Mouse (Mus musculus) cerebellum, adult 2 months (tissue): ENCODE measurements around the gene Csdc2. TPM values are rescaled to one million over a fixed set of nuclear protein-coding genes. Genes with fewer than 3 reads are reported as not detected.

Experiments
- DNase-seq, 2 experiments: peaks; one replicate each; pipeline ENCODE4 v3.0.0; 2021
- H3K27ac ChIP-seq: fragments of 200-500 bp; 2 replicates; pipeline ENCODE4 v1.5.1; 2012; ENCODE audit warnings: low read length, control low read depth, inconsistent platforms; ENCODE audit not compliant: insufficient read depth
- H3K27me3 ChIP-seq: fragments of 200-500 bp; 2 replicates; pipeline ENCODE4 v1.6.1; 2012; ENCODE audit warnings: inconsistent platforms, mild to moderate bottlenecking, low read length, moderate library complexity; ENCODE audit not compliant: control insufficient read depth, insufficient read depth
- H3K4me1 ChIP-seq: fragments of 200-500 bp; 2 replicates; pipeline ENCODE4 v1.6.1; 2011; ENCODE audit warnings: low read length; ENCODE audit not compliant: control insufficient read depth, insufficient read depth
- H3K4me3 ChIP-seq: fragments of 200-500 bp; replicated peaks from 2 replicates; pipeline ENCODE3; 2011; ENCODE audit warnings: mild to moderate bottlenecking, low read depth, low read length, control low read depth; ENCODE audit not compliant: insufficient read depth
- CTCF ChIP-seq: fragments of 200-500 bp; IDR thresholded peaks from 2 replicates; pipeline ENCODE4 v1.5.1; 2011; ENCODE audit warnings: low read depth, mild to moderate bottlenecking, control low read depth, low read length, moderate library complexity, borderline replicate concordance; ENCODE audit not compliant: insufficient read depth
- POLR2A ChIP-seq: fragments of 200-500 bp; IDR thresholded peaks from 2 replicates; pipeline ENCODE4 v1.6.1; 2011; ENCODE audit warnings: low read length, control low read depth, borderline replicate concordance; ENCODE audit not compliant: insufficient read depth
- WGBS: fragments of 180-500 bp; shearing (Covaris S2); methylation state at CpG from one replicate; pipeline ENCODE4 v1.1.7; 2018; 5-methylcytosine and 5-hydroxymethylcytosine counted together
- polyA plus RNA-seq: library from polyadenylated mRNA; depleted of rRNA; stranded (reverse); fragments of >200 nt; gene quantifications from 2 replicates; pipeline ENCODE4 v1.2.3, GENCODE M21; 2012

Csdc2 gene
- polyA plus RNA-seq, 1 experiment: 258 TPM

DNA sequence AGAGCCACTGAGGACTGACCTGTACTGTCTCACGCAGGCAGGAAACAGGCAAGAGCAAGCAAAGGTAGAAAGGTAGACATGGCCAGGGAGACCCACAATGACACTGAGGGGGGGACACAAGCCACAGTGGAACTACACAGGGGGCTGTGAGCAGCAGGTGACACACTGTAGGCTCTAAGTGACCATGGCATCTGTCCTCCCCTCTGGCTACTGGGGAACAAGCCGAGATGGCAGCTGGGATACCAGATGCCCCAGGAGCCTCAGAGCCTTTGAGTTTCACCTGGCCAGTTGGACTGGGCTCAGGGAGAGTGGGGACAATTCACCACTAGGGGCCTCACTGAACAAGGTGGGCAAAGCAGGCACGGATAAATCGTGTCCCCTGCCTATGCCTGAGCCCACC lies 15.8 kb downstream of the Csdc2 start:
- TF ChIP-seq CTCF: no peak
- TF ChIP-seq POLR2A: no peak
- DNase-seq: peak in 1 of 2 experiments; percentile 33
- H3K27me3 ChIP-seq: no peaks in the 10 kb centered on the region
- H3K4me1 ChIP-seq: peaks cover 29% of the 10 kb centered on the region
- no peak overlapping the region for H3K4me3 ChIP-seq
- no peak overlapping the region for H3K27ac ChIP-seq
- WGBS: 65% methylated on average over 4 of the region's 4 CpGs

DNA sequence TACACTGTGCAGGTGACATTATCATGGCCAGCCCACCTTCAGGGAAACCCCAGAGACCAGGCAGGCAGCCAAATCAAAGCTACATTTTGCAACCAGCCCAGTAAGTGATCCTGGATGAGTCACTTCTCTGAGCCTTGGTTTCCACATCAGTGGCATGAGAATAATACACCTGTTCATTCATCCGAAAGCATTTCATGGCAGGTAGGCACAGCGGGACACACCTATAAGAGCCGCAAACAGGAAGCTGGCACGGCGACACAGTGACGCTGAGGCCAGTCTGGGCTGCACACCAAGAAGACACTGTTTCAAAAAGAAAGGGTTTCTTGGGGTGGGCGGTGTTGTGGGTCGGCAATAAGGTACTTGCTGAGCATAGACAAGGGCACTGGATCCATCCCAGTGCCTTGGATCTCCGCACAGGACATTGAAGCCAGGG lies 17.6 kb downstream of the Csdc2 start:
- H3K27me3 ChIP-seq: no peaks in the 10 kb centered on the region
- peaks cover 29% of the 10 kb centered on the region for H3K4me1 ChIP-seq
- H3K27ac ChIP-seq: peak overlapping the region; percentile 9; the same call in 1 of the 2 replicates
- no peak overlapping the region for H3K4me3 ChIP-seq
- 17% methylated on average over 9 of the region's 9 CpGs for WGBS
- TF ChIP-seq CTCF (no peak), POLR2A (no peak)
- peak; percentile 80 to 89 for DNase-seq

DNA sequence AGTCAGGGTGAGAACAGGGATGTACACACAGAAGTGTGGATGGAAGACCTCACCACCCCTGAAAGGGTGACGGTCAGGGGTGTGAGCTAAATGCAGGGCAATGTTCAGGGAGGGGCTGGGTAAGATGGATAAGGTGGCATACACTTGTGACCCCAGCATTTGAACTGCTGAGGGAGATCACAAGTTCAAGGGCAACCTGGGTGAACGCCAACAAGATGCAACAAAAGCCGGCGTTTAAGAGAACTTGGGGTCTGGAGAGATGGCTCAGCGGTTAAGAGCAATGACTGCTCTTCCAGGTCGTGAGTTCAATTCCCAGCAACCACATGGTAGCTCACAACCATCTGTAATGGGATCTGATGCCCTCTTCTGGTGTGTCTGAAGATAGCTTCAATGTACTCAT lies 18.2 kb downstream of the Csdc2 start:
- H3K4me3 ChIP-seq: no peak overlapping the region
- H3K27me3 ChIP-seq: no peaks in the 10 kb centered on the region
- 82% methylated on average over 6 of the region's 6 CpGs for WGBS
- no peak for TF ChIP-seq CTCF
- H3K27ac ChIP-seq: peak overlapping the region; percentile 9; the same call in 1 of the 2 replicates
- no peak for DNase-seq
- peaks cover 29% of the 10 kb centered on the region for H3K4me1 ChIP-seq

DNA sequence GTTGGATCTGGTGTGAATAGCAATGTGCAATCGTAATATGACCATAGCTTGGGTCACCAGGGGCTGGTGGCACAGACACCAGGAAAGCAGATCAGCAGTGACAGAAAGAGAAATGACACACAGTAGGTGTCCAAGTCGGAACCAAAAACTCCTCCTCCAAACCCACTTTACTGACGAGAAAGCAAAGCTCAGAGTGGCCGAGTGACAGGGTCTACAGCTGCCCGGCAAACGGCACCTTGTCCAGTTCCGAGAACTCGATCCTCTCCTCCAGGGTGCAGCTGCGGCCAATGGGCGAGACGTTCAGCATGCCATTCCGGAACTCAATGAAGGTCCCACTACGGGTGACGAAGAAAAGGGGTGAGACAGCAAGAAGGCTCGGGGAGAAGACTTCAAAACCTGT lies 18.9 kb downstream of the Csdc2 start:
- H3K27ac ChIP-seq: no peak overlapping the region
- H3K27me3 ChIP-seq: no peaks in the 10 kb centered on the region
- H3K4me3 ChIP-seq: no peak overlapping the region
- TF ChIP-seq POLR2A (no peak), CTCF (no peak)
- H3K4me1 ChIP-seq: peaks cover 29% of the 10 kb centered on the region
- WGBS: 95% methylated on average over 15 of the region's 15 CpGs
- DNase-seq: no peak

DNA sequence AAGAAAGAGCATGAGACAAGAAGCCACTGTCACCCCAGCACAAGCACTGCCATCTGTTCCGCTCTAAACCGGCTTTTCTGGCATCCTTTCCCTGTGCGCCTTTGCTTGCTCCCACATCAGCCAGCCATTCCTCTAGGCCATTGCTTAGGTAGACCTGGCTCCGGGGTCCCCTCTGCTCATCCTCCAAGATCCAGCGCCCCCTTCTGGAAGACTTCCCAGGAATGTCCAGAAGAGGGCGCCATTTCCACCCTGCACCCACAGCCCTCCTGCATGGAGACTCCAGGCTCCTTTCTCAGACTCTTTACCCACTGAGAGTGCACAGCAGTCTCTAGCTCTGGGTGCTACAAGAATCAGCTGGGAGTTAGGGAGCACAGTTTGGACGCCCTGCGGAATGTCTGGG lies 19.9 kb downstream of the Csdc2 start:
- no peaks in the 10 kb centered on the region for H3K27me3 ChIP-seq
- peak; percentile 59 to 68 for DNase-seq
- H3K27ac ChIP-seq: no peak overlapping the region
- no peak overlapping the region for H3K4me3 ChIP-seq
- WGBS: 8% methylated on average over 8 of the region's 8 CpGs
- H3K4me1 ChIP-seq: peaks cover 23% of the 10 kb centered on the region
- peak; percentile 73 for TF ChIP-seq CTCF
- no peak for TF ChIP-seq POLR2A

DNA sequence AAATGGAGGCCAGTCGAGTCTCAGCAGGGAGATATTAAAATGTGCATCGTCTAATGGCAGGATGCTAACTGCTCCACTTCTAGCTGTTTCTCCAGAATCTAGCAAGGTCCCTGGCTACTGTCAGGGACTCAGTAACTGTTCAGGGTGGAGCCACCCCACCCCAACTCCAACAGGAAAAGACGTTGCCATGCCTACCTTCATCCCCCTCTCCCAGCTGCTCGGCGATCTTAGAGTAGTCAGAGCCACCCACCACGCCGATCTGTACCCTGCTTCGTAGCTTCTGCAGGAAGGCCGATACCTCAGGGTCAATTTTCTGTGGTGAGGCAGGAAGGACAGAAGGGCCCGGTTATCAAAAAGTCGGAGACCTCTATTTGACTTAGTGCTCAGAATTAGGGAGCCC lies 21.0 kb downstream of the Csdc2 start:
- H3K27ac ChIP-seq: no peak overlapping the region
- whole genome bisulfite sequencing: 80% methylated on average over 11 of the region's 11 CpGs
- no peak overlapping the region for H3K4me3 ChIP-seq
- H3K27me3 ChIP-seq: no peaks in the 10 kb centered on the region
- no peak for DNase-seq
- H3K4me1 ChIP-seq: peaks cover 18% of the 10 kb centered on the region
- TF ChIP-seq CTCF (no peak), POLR2A (no peak)

DNA sequence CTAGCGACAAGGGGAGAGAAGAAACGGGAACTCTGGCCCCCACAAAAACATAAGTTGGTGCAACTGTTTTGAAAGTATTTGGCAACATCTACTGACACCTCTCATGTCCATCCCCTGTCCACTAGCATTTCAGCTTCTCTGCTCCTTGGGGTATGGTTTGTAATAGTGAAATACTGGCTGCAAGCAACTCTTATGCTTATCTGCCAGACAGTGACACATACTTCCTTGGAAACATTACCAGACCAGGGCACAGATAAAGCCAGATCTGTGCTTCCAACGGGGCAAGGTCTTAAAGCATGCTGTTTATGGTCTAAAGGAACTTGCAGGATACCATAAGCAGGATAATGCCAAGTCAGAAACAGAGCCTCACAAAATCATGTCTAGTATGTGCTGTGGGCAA lies 22.3 kb downstream of the Csdc2 start:
- TF ChIP-seq POLR2A: no peak
- TF ChIP-seq CTCF: no peak
- H3K4me3 ChIP-seq: no peak overlapping the region
- 60% methylated on average over 3 of the region's 3 CpGs for WGBS

DNA sequence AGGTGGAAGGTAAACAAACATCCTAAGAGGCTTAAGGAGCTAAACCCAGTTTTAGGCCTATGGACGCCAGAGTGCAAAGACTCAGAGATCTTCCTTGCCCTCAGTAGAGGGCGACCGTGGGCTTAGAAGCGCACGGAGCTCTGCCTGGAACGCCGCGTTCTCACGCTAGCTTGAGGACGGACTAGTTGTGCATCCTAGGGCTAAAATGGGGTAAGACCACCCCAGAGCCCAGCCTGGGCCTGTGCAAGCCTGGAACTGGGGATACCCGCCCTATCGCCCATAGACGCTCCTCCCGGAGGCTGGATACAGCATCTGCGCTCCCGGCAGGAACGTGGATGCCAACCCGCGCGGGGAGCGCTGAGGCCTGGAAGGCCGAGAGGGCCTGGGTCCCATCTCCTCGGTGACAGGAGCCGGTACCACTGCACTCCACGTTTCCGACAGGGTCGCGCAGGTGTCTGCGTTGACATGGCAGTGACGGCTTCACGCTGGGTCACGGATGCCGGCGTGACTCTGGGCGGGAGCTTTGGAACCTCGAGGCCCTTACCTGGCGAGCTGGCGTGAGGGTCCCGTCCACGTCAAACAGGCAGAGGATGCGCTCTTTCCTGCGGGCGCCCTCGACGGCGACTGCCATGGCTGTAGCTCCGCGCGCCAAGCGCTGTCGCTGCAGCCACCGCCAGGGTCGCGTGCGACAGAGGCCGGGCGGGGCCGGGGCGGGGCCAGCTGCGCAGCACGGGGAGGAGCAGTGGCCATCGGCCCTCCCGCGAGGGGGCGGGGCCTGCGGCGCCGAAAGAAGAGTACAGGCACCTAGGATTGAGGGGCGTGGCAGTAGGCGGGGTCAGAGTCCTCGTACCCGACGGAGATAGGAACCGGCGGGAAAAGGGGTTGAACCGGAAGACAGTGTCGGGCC lies 23.9 kb downstream of the Csdc2 start, which contains the start of gene Pmm1:
Gene Pmm1 (minus strand): TSS at position 760 of the 907 bp plus-strand sequence.
- Histone ChIP-seq H3K27ac (peak within 1 kb of the TSS; percentile 94), H3K27me3 (no peaks in the 10 kb centered on the region)
- 1% methylated on average over 76 of the region's 77 CpGs for WGBS

More for the DNA sequence above, 22.3 kb downstream of the Csdc2 start:
- Histone ChIP-seq H3K4me1 (peaks cover 15% of the 10 kb centered on the region), H3K27ac (no peak overlapping the region), H3K27me3 (no peaks in the 10 kb centered on the region)
- DNase-seq: no peak

More for the DNA sequence above, 23.9 kb downstream of the Csdc2 start, which contains the start of gene Pmm1:
- H3K4me3 ChIP-seq: peak within 1 kb of the TSS; percentile 85
- TF ChIP-seq POLR2A (peak; percentile 59; the same call in 1 of the 2 replicates), CTCF (peak; percentile 81)
- peak; percentile 98 to 99 for DNase-seq
- peaks cover 9% of the 10 kb centered on the region for H3K4me1 ChIP-seq
